Mouse (Mus musculus): ENCODE measurements at regions not wholly inside any gene's neighbourhood (a gene's known extent, or its start where the extent isn't known, plus 50 kb on each side); places are given as distances from the start of the nearest gene placed in this dataset.

GRCm38 (mm10) chr4:54795246-54795645 is 149.6 kb upstream of the Zfp462 start:
- TF ChIP-seq SRF (IDR thresholded peaks at IDR 0.05; ENCODE audit: control insufficient read depth, insufficient read length, low read depth) (no peak), MYOG (IDR thresholded peaks at IDR 0.05; ENCODE audit: control insufficient read depth in 1 of 3, insufficient read depth in 1 of 3, insufficient read length in 2 of 3, low read depth in 2 of 3) (no peak), E2F4 (IDR thresholded peaks at IDR 0.05; ENCODE audit: insufficient read depth) (no peak), POLR2A (IDR thresholded peaks at IDR 0.05; ENCODE audit: insufficient read length, low read depth) (no peak), TCF3 (IDR thresholded peaks at IDR 0.05; ENCODE audit: insufficient read length, low read depth) (no peak), POLR2AphosphoS2 (IDR thresholded peaks at IDR 0.05; ENCODE audit: insufficient read length, low read depth) (no peak), USF1 (IDR thresholded peaks at IDR 0.05; ENCODE audit: low read depth) (no peak), MAX (IDR thresholded peaks at IDR 0.05; ENCODE audit: low read depth) (no peak)

All from myocyte (in vitro differentiated cells).